Mouse (Mus musculus): ENCODE results near the gene Def6.
"Not testable (repeated sequence)": the region's sequence is repeated elsewhere in the genome, so short reads cannot be mapped to it uniquely, and the experiment has no call there.

The Def6 gene

DNA sequence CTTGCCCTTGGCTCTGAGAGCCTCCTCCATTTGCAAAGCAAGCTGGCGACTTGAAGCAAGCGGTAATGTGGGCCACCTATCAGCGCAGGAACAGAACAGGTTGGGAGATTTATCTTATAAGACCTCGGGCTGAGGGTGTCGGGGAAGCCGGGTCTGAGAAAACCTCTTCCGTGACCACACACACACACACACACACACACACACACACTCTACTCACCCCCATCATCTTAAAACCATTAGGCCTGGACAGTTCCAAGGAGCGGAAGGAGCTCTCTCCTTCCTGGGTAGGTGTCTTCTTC, 685 bp downstream of the Def6 start:
- no peak for ATAC-seq (ENCODE audit: low TSS enrichment)

DNA sequence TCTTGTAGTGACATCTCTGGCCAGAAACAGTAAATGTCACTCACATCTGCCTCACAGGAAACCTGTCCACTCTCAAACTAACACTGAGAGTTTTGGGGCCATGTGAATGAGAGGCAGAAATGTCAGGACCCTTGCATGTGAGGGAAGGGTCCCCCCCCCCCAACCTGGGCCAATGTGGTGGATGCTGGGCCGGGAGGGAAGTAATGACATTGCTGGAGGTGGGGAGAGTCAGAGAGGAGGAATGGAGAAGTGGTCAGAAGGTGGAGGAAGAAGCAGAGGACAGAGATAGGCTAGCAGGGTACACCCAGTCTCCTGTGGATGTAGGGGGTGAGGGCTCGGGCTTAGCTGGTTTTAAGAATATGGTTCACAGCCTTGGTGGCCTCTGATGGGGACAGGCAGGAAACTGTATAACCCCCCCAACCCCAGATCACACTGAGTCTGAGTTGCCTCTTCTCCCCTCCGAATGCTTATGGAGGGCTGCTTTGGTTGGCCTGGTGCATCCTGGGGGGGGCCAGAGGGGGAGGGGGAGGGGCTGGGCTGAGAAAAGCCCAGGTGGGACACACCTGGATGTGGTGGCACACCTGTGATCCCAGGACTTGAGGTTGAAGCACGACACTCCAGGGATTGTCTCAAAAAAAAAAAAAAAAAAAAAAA, 2.0 kb downstream of the Def6 start:
- ATAC-seq (ENCODE audit: low TSS enrichment) = no peak

DNA sequence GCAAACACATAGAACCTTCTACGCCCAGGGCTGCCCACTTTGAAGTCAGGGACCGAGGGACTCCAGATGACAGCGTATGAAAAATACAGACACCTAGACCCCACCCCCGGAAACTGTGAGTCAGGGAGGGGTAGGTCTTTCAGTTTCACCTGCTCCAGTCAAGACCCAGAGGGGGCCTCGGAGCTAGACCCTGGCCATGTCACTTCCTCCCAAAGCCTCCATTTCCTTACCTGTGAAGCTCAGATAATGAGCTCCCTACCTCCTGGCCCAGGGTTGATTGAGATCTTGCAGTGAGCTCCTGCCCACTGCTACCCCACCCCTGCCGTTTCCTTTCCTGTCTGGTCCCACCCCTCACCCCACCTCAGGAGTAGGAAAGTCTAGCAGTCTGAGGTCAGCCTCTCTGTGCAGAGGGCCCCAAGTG, 4.4 kb downstream of the Def6 start:
- ATAC-seq (ENCODE audit: low TSS enrichment) = no peak

DNA sequence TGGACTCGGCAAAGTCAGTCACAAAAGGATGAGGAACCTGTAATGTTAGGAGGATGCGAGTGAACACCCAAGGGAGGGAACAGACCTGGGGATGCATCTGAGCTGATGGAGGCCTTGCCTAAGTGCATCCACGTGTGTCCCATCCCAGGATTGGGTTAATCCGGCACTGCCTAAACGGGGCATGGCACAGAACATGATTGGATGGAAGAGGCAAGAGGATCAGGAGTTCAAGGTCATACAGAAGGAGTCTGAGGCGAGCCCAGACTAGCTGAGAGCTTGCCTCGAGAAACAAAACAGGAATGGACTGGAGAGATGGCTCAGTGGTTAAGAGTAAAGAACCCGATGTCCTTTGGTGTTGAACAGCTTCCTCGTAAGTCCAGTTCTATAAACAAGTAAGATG, 4.8 kb downstream of the Def6 start:
- no peak for ATAC-seq (ENCODE audit: low TSS enrichment)

DNA sequence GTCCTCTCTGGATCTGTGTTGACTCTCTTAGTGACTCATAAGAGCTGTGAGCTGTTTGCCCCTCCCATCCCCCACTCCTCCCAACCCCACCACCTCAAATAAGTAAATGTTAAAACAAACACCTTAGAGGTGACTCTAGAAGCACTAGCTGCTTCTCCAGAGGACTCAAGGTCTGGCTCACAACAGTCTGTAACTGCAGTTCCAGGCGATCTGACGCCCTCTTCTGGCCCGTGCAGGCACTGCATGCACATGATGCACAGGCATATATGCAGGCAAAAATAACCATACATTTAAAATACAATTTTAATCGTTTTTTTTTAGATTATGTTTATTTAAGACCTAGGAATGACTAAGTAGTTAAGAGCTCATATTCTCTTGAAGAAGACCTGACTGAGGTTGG, 5.7 kb downstream of the Def6 start:
- ATAC-seq (ENCODE audit: low TSS enrichment) = no peak

DNA sequence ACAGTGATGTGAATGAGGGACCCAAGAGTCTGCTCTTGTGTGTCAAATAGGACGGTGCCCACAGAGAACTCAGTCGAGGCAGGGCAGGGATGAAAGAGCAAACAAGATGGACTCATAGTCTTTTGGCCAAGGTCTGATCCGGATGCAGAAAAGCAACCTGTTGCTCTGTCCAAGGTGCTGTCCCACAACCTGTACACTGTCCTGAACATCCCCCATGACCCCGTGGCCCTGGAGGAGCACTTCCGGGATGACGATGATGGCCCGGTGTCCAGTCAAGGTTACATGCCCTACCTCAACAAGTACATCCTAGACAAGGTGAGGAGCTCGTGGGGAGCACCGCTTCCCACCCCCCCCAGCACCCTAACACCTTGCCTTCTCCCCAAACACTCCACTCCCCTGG, 9.2 kb downstream of the Def6 start:
- ATAC-seq (ENCODE audit: low TSS enrichment) = no peak

DNA sequence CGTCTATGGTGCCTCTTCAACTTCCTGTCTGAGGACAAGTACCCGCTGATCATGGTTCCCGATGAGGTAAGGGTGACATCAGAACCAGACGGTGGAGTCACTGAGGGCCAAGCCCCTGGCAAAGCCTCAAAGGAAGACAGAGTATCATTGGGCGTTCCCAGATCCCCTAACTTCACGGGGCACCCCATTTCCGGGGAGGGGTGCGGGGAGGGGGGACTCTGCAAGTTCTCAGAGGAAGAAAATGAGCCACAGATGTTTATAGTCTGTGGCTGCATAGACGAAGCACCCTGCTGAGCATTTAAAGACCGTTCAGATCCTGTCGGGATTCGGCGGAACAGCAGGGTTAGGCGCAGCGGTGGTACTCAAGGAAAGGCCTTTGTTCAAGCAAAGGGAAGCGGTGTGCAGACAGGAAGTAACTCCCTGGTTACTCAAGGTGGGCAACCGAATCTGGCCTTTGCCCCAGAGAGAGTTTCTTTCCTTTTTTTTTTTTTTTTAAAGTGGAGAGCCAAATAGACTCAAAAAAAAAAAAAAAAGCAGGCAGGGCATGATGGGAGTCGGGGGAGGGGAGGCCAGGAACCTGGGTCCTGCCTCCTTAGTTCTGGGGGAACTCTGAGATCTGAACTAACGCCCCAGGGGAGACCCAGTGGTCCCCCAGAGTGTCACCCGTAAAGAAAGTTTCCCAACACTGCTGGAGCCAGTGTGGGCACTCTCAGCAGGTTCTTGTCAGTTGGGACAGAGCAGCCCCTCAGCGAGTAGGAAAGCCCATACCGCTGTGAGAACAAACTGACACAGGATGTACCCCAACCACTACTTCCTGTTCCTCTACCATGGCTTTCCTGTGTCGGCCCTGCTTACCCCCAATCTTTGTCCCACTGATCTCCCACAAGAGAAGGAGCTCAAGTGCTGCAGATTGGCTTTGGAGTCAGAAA, 10.4 kb downstream of the Def6 start:
- no peak for ATAC-seq (ENCODE audit: low TSS enrichment)

DNA sequence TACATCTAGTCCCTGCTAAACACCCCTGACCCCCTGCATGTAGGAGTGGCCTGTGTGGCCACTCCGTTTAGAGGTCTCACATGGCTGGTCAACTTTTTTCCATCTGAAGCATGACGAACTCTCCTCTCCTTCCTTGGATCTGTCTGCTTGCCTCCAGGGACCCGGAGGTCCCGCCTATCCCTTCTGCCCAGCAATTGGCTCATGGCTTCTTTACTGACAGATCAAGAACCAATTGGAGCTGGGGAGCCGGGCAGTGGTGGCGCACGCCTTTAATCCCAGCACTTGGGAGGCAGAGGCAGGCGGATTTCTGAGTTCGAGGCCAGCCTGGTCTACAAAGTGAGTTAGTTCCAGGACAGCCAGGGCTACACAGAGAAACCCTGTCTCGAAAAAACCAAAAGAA, 14.9 kb downstream of the Def6 start:
- not testable (repeated sequence) for ATAC-seq (ENCODE audit: low TSS enrichment)

DNA sequence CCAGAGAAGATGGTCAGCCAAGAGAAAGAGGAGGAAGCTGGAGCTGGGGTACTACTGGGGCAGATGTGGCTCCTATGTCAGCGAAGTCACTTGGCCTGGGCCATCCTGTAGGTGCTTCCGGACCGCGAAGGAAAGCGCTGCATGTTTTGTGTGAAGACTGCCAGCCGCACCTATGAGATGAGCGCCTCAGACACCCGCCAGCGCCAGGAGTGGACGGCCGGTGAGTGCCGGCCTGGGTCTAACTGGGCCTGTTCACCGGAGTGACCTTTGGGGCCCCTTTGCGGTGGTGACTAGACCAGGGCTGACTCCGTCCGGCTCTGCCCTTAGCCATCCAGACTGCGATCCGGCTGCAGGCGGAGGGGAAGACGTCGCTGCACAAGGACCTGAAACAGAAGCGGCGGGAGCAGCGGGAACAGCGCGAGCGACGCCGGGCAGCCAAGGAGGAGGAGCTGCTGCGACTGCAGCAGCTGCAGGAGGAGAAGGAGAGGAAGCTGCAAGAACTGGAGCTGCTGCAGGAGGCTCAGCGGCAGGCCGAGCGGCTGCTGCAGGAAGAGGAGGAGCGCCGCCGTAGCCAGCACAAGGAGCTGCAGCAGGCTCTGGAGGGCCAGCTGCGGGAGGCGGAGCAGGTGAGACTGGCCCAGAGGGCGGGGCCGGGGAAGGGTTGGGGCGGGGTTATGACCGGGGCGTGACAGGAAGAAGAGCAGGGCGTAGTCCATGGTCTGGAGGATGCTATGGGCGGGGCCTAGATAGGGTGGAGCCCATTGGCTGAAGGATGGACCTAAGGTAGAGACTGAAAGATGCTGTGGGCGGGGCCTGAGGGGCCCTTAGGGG, 16.2 kb downstream of the Def6 start:
- ATAC-seq (ENCODE audit: low TSS enrichment) = peak; percentile 76

DNA sequence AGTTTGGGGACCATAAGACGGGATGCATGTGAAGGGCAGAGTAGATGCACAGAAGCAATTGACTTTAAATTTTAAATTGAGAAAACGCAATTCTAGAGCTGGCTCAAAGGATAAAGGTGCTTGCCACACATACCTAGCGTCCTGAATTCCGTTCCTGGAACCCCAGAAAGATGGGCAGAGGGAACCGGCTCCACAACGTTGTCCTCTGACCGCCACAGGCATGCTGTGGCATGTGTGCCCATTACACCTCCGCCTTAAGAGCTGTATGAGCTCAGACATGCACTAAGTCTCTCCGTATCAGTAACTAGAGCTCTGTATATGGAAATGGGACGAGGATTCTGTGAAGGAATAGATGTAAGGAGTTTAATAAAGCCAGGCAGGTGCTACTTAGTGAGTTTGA, 17.0 kb downstream of the Def6 start:
- ATAC-seq (ENCODE audit: low TSS enrichment) = no peak

DNA sequence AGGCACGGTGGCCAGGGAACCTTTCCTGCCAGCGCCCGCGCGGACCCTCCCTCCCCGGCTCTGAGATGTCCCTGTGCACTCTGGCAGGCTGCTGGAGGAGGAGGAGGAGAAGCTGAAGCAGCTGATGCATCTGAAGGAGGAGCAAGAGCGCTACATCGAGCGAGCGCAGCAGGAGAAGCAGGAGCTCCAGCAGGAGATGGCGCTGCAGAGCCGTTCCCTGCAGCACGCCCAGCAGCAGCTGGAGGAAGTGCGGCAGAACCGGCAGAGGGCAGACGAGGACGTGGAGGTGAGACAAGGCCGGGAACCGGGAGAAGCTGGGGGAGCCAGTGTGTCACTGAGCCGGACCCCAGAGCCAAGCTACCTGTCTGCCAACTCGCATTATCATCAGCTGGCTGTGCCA, 18.4 kb downstream of the Def6 start:
- ATAC-seq (ENCODE audit: low TSS enrichment) = peak; percentile 85

DNA sequence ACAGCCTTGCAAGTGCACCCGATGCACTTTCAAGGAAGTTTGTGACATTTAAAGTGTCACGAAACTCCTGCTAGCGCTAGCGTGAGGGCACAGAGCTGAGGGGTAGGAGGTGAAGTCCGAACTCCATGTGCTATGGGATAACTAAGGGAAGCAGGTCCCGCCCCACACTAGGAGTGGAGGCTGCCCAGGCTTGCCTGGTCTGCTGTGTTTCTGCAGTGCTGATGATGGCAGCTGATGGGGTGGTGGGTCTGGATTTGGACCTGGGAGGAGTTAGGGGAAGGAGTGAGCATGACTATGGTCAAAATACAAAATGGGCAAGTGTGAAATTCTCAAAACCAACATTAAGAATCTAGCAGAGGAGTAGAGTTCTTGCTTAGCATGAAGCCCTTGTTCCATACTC, 22.9 kb downstream of the Def6 start:
- ATAC-seq (ENCODE audit: low TSS enrichment) = no peak

DNA sequence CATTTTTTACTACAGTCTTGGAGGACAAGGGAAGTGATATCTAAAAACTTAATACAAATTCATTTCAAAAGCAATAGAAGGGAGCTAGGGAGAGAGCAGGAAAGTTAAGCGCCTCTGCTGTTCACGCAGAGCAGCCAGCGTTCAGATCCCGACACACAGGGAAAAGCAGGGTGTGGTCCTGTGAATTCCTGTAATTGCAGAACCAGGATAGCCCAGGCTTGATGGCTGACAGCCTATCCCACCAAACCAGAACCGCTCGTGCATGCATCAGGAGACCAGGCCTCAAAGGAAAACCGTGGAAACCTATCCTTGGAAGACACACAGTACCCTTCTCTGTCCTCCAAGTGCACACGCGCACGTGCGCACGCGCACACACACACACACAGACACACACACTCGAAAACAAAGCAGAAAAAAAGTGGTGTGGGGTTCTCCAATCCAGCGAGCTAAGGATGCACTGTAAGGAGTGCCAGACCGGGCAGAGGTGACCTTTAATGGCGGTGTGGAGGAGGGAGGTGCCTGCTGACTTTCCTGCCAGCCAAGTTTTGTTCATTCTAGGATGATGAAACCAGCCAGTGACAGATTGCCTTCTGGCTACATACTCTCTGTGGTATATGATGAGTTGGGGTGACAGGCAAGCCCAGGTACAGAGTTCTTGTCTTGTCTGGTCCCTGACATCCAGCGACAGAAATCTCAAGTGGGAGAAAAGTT, 23.6 kb downstream of the Def6 start:
- no peak for ATAC-seq (ENCODE audit: low TSS enrichment)

DNA sequence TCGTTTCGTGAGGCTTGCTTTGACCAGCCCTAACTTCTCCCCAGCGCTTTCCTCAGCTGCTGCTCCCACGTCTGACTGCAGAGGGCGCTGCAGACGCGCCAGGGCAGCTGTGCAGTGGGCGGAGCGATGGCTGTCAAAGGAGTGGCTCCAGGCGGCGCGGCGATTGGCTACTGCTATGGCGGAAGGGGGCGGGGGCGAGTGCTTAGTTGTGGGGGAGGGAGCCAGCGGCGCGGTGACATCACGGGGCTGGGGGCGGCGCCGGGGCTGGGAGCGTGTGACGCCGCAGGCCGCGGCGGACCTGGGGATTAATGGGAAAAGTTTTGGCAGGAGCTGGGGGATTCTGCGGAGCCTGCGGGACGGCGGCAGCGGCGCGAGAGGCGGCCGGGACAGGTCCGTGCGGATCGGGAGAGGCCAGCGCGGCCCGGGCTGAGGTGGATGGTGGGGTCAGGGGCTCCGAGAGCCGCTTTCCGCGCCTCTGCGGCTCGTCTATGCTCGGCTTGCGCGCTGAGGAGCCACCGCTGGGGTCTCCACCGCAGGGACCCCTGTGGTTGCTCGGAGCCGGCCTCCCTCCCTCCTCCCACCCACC, 25.0 kb downstream of the Def6 start, which contains the start of gene Ppard:
Gene Ppard (plus strand): TSS at position 226 of the 586 bp plus-strand sequence.
- peak; percentile 91 for ATAC-seq (ENCODE audit: low TSS enrichment)

DNA sequence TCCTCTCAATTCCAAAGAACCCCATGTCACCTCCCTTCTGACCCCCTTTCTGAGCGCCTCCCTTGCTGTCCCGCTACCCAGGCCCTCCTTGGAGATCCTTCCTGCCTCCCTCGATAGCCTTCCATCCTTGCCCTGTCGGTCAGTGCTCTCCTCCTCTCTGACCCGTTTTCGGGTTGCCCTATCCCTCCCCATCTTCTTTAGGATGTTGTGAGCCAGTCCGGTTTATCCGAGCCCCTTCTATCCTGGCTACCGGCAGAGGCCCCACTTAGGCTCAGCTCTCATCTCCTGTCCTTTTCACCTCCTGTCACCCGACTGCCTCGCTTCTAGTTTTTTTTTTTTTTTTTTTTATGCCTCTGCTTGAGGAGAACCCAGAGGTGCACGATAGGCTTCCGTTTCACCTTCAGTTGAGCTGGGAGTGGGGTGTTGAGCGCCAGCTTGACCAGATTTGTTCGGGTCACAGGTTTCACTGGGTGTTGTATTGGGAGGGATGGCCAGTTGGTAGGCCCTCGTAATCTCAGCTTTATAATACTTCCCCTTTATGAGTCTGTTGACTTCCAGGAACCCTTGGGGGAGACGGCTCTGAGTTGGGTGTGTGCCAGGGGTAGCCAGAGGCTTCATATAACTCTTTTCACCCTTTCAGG, 25.6 kb downstream of the Def6 start:
- no peak for ATAC-seq (ENCODE audit: low TSS enrichment)

DNA sequence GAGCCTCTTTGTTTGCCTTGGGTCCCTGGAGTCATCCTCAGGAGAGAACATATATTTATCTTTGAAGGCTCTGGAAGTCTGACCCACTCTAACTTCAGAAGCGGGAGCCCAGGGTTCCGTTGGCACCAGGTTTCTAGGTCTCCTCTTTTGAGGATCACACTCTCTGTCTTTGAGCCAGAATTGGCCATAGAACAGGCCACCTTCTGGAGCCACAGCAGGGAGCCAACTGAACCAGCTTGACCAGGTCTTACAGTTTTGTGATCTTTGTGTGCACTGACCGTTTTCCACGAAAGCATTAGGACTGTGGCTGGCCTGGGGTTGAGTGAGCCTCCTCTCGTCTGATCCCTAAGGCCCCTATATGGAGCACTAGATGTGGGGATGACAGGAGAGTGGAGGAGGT, 27.1 kb downstream of the Def6 start:
- no peak for ATAC-seq (ENCODE audit: low TSS enrichment)

DNA sequence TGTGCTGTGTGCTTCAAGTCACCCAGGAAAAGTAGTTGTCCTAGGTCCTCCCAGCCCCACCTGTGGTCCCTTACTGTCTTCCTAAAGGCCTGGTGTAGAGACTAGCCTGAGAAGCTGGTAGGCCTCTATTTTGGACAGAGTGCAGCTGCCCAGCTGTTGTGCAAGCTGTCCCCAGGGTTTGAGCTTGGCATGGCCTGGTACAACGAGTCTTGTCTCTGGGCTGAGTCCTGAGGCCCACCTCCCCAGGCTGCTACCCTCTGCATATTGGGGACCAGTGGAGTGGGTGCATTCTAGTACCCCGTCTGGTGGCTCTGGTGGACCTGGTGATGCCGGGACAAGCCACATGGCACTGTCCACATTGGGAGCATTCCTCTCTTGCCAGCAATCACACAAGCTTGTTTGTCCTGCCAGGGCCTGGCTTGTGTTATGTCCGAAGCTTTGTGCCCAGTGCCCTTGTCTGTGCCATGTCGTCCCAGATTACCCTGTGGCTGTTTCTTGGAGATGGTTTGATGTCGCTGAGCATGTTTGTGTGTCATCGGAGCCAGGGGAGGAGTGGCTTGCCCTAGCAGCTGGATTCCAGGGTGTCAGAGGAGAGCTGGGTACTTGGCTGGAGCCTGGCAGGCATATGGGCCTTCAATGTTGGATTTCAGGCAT, 28.5 kb downstream of the Def6 start:
- ATAC-seq (ENCODE audit: low TSS enrichment) = no peak

DNA sequence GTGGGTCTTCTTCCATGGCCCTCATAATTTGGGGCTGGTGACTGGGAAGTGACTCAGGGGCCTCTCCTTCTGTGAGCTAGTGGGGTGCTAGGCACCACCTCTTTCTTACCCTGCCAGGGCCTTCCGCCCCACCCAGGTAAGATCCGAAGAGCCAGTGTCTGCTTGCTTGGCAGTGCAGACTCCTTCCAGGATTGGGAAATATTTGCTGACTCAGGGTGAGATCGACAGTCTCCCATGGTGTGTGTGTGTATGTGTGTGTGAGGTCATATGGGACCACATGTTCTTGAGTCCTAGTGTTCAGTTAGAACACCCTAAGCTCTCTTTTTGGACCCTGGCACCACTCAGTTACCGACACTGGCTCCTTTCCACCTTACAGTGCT, 29.0 kb downstream of the Def6 start:
- no peak for ATAC-seq (ENCODE audit: low TSS enrichment)

DNA sequence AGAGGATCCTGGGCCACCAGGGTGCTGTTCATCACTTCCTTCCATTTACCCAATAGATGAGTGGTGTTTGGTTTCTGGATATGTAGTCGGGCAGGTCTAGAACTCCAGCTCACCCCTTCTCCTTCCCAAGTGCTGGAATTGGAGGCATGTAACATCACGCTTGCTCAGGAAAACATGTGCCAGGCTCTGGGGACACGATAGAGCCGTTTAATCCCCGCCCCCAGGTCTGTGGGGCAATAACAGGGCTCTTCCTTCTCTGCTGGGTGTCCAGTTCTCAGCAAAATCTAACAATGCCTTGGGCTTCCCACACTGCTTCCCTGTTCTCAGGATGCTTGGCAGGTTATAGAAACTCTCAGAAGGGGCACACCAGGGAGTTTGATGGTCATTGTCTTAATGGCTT, 29.8 kb downstream of the Def6 start:
- no peak for ATAC-seq (ENCODE audit: low TSS enrichment)

DNA sequence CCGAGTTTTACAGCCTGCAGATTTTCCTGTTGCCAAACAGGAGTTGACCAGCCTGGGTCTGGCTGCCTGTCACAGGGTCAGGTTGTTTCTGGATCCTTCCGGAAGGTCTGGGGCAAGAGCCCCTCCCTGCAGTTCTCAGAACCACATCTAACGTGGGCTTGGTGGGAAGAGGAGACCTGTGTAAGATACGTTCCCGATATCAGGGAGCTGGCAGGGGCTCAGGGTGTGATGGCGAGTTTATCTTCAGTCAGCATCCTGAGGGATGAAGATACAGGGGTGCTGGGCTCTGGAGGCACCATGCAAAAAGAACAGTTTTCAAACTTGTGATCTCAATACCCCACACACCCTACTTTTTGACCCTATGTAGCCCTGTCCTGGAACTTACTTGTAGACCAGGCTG, 30.3 kb downstream of the Def6 start:
- ATAC-seq (ENCODE audit: low TSS enrichment) = no peak

DNA sequence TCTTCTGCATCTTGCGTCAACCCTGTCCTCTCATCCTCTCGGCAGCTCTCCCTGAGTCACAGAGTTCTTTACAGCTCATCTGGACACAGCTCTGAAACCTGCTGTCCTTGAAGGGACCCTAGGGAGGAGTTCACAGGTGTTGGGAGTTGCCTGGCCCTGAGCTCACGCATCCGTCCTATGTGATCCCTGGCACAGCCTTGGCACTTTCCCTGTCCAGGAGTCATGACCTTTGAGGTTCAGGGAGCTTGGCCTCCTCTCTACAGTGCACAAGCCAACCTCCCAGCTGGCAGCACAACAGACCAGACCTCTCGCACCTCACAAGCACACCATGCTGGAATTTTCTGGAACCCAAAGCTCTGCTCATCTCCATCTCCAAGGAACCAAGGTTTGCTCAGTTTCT, 33.3 kb downstream of the Def6 start:
- ATAC-seq (ENCODE audit: low TSS enrichment) = no peak
